22 mouse cellular contexts compared by ENCODE assay signal in the genomic region with DNA sequence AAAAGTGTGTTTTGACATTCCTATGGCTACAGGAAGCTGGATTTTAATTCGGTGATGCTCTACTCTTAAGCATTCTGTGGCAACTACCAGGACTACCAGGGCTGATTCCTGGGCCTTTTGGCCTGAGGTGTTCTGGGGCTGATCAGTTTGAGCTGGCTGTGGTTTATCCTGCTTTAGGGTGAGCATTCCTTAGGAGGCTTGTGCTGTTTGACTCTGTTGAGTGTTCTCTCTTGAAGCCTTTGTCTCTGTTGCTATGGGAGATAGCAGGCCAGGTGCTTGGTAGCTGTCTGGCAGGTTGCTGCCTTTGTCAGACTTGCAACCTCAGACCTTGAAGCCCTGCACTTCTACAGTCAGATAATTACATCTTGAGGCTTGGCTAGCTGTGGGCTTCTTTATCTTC. TPM values are rescaled to one million over a fixed set of nuclear protein-coding genes. Genes with fewer than 3 reads are reported as not detected.
"Had no signal": no experiment of that assay in that cellular context is flagged by ENCODE, and none has a peak within 500 bp of the region (broad histone marks: within the 10 kb centered on the region; RNA-seq: fewer than 3 reads in every experiment).

No protein-coding gene starts in this region.

- H3K36me3 ChIP-seq: limb, embryonic 12.5 days; limb, embryonic 15.5 days; midbrain, embryonic 12.5 days; midbrain, embryonic 15.5 days; neural tube, embryonic 12.5 days; neural tube, embryonic 15.5 days; stomach, embryonic 15.5 days had no signal

- DNase-seq: kidney, adult 2 months; kidney, postnatal 10 days; kidney, postnatal 36 days; left cerebral cortex, postnatal 4 days; liver, postnatal 0 days; lung, postnatal 10 days; right cerebral cortex, adult 18-20 months; right cerebral cortex, postnatal 14 days; right cerebral cortex, postnatal 4 days; thymus, postnatal 25 days had no signal

- H3K9me3 ChIP-seq: kidney, embryonic 15.5 days; limb, embryonic 12.5 days; limb, embryonic 15.5 days; midbrain, embryonic 12.5 days; midbrain, embryonic 15.5 days; neural tube, embryonic 12.5 days; neural tube, embryonic 15.5 days; stomach, embryonic 15.5 days had no signal

- H3K27me3 ChIP-seq: kidney, embryonic 15.5 days; limb, embryonic 12.5 days; limb, embryonic 15.5 days; midbrain, embryonic 12.5 days; midbrain, embryonic 15.5 days; neural tube, embryonic 12.5 days; neural tube, embryonic 15.5 days; stomach, embryonic 15.5 days had no signal

- H3K9ac ChIP-seq: kidney, embryonic 15.5 days; limb, embryonic 12.5 days; limb, embryonic 15.5 days; liver, embryonic 14.5 days; liver, postnatal 0 days; midbrain, embryonic 12.5 days; midbrain, embryonic 15.5 days; neural tube, embryonic 12.5 days; neural tube, embryonic 15.5 days; stomach, embryonic 15.5 days had no signal

- H3K4me3 ChIP-seq: kidney, embryonic 15.5 days; limb, embryonic 12.5 days; limb, embryonic 15.5 days; midbrain, embryonic 12.5 days; midbrain, embryonic 15.5 days; neural tube, embryonic 12.5 days; neural tube, embryonic 15.5 days; stomach, embryonic 15.5 days had no signal

- H3K27ac ChIP-seq: kidney, embryonic 15.5 days; limb, embryonic 12.5 days; limb, embryonic 15.5 days; liver, embryonic 14.5 days; macrophage; midbrain, embryonic 12.5 days; midbrain, embryonic 15.5 days; neural tube, embryonic 12.5 days; neural tube, embryonic 15.5 days; stomach, embryonic 15.5 days had no signal

- H3K4me1 ChIP-seq: kidney, embryonic 15.5 days; limb, embryonic 12.5 days; limb, embryonic 15.5 days; midbrain, embryonic 12.5 days; midbrain, embryonic 15.5 days; neural tube, embryonic 12.5 days; neural tube, embryonic 15.5 days; stomach, embryonic 15.5 days had no signal

- H3K4me2 ChIP-seq: kidney, embryonic 15.5 days; limb, embryonic 12.5 days; limb, embryonic 15.5 days; liver, embryonic 11.5 days; midbrain, embryonic 12.5 days; midbrain, embryonic 15.5 days; neural tube, embryonic 12.5 days; neural tube, embryonic 15.5 days; stomach, embryonic 15.5 days had no signal

- ATAC-seq: liver, postnatal 0 days; midbrain, embryonic 15.5 days had no signal

RNA-seq across cellular contexts. Expression of gene Wt1, which starts 26.7 kb away (rescaled TPM):
- total RNA-seq: megakaryocyte, adult 5-6 weeks had no signal
- polyA plus RNA-seq: macrophage had no signal
